Mouse (Mus musculus) heart, embryonic 10.5 days (tissue): Measurements from ENCODE around the gene Coil. TPM values are rescaled to one million over a fixed set of nuclear protein-coding genes. Genes with fewer than 3 reads are reported as not detected.
A peak's percentile ranks its signal among the peaks of the same experiment; 100 is the strongest.

Source experiments
- DNase-seq: peaks from one replicate; pipeline ENCODE4 v3.0.0-alpha.2; 2017; ENCODE audit warnings: low spot score
- H3K27ac ChIP-seq: fragments of 300-500 bp; sonication (generic); 2 replicates; pipeline ENCODE4 v1.5.1; 2016; ENCODE audit warnings: mild to moderate bottlenecking
- H3K27me3 ChIP-seq: fragments of 300-500 bp; sonication (generic); 2 replicates; pipeline ENCODE4 v1.6.1; 2016; ENCODE audit warnings: mild to moderate bottlenecking; ENCODE audit not compliant: poor library complexity, insufficient read depth, severe bottlenecking
- H3K36me3 ChIP-seq: fragments of 300-500 bp; sonication (generic); 2 replicates; pipeline ENCODE4 v1.6.1; 2016; ENCODE audit warnings: mild to moderate bottlenecking, moderate library complexity
- H3K4me1 ChIP-seq: fragments of 300-500 bp; sonication (generic); 2 replicates; pipeline ENCODE4 v1.6.1; 2016; ENCODE audit warnings: mild to moderate bottlenecking
- H3K4me3 ChIP-seq: fragments of 300-500 bp; sonication (generic); 2 replicates; pipeline ENCODE4 v1.5.1; 2016; ENCODE audit warnings: mild to moderate bottlenecking, moderate library complexity
- H3K9me3 ChIP-seq: fragments of 300-500 bp; sonication (generic); 2 replicates; pipeline ENCODE4 v1.6.1; 2016; ENCODE audit warnings: mild to moderate bottlenecking, moderate library complexity
- WGBS: fragments of 180-500 bp; shearing (Covaris S2); methylation state at CpG from one replicate; pipeline ENCODE4 v1.1.7; 2016; 5-methylcytosine and 5-hydroxymethylcytosine counted together
- polyA plus RNA-seq: library from polyadenylated mRNA; unstranded; fragments of >200 nt; fragmentation: Nextera tagmentation; extraction: Ambion mirVana; gene quantifications from 2 replicates; pipeline ENCODE4 v1.2.1, GENCODE M21; 2016

The Coil gene
- polyA plus RNA-seq, 1 experiment from 2014 or later, result 19.2 TPM

DNA sequence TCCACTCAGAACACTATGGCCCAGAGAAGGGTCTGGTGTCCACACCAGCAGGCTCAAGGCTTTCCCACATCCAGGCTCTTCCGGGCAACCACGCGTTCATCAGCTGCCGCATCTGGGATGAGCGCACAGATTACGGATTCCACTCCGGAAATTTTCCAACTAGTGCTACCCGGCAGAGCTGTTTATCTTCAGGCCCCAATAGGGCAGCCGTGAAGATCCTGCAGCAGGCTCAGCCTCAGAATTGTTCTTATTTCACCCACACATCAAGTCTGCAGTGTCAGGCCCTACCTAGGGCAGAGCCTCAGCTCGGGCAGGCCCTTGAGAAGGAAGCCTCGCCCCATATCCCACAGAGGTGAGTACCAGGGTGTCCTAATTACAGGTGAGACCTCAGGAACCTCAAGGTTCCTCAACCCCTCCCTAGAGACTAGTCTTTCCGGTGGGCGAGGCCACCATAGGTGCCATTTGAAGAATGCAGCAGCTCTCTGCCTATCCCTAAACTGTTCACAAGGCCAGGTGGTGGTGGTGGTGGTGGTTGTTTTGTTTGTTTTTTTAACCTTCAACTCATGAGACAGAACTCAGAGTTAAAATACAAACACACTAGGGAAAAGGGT lies 19.3 kb upstream of the Coil start:
- Histone ChIP-seq H3K27ac (no peak overlapping the region), H3K4me3 (no peak overlapping the region), H3K9me3 (no peaks in the 10 kb centered on the region), H3K27me3 (no peaks in the 10 kb centered on the region), H3K4me1 (peaks cover 25% of the 10 kb centered on the region), H3K36me3 (peaks cover 17% of the 10 kb centered on the region)
- DNase-seq, result no peak
- WGBS, result 78% methylated on average over 13 of the region's 13 CpGs

- DNase-seq, result no peak
- H3K4me3 ChIP-seq, result no peak overlapping the region
- no peak overlapping the region for H3K27ac ChIP-seq
- H3K4me1 ChIP-seq, result peaks cover 25% of the 10 kb centered on the region
- H3K9me3 ChIP-seq, result no peaks in the 10 kb centered on the region
- H3K36me3 ChIP-seq, result peaks cover 11% of the 10 kb centered on the region
- no peaks in the 10 kb centered on the region for H3K27me3 ChIP-seq
- WGBS, result 87% methylated on average over 2 of the region's 2 CpGs
These were observed 18.5 kb upstream of the Coil start for GRCm38 (mm10) chr11:88951576-88951975.

DNA sequence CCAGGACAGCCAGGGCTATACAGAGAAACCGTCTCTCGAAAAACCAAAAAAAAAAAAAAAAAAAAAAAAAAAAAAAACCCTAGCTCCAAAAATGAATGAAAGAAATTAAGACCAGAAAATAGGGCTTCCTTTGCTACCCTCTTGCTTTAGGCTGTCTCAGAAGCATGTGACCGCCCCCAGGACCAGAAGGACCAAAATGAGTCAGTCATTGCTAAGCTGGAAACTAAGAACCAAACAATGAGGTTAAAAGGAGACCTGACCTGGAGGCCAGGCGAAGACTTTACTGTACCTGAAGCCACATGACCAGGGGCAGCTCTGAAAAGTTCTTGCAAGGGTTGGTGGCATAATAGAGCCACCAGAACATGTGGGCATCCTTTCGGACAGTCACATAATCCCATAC lies 17.9 kb upstream of the Coil start:
- WGBS, result 90% methylated on average over 5 of the region's 5 CpGs
- Histone ChIP-seq H3K9me3 (no peaks in the 10 kb centered on the region), H3K36me3 (peaks cover 5% of the 10 kb centered on the region; the same call in 1 of the 2 replicates), H3K27me3 (no peaks in the 10 kb centered on the region), H3K4me1 (peaks cover 25% of the 10 kb centered on the region), H3K4me3 (no peak overlapping the region), H3K27ac (no peak overlapping the region)
- DNase-seq, result no peak

GRCm38 (mm10) chr11:88953582-88953981 lies 16.5 kb upstream of the Coil start:
- Histone ChIP-seq H3K36me3 (peaks cover 5% of the 10 kb centered on the region; the same call in 1 of the 2 replicates), H3K27me3 (no peaks in the 10 kb centered on the region), H3K27ac (no peak overlapping the region), H3K9me3 (no peaks in the 10 kb centered on the region), H3K4me1 (peaks cover 25% of the 10 kb centered on the region), H3K4me3 (no peak overlapping the region)
- no peak for DNase-seq
- WGBS, result 87% methylated on average over 3 of the region's 3 CpGs

GRCm38 (mm10) chr11:88954803-88955202 lies 15.2 kb upstream of the Coil start:
- no peaks in the 10 kb centered on the region for H3K27me3 ChIP-seq
- DNase-seq, result no peak
- peaks cover 25% of the 10 kb centered on the region for H3K4me1 ChIP-seq
- peak overlapping the region; percentile 88 for H3K27ac ChIP-seq
- peak overlapping the region; percentile 65 for H3K4me3 ChIP-seq
- no peaks in the 10 kb centered on the region for H3K9me3 ChIP-seq
- WGBS, result under 1% methylated on average over 4 of the region's 4 CpGs
- peaks cover 5% of the 10 kb centered on the region; the same call in 1 of the 2 replicates for H3K36me3 ChIP-seq

DNA sequence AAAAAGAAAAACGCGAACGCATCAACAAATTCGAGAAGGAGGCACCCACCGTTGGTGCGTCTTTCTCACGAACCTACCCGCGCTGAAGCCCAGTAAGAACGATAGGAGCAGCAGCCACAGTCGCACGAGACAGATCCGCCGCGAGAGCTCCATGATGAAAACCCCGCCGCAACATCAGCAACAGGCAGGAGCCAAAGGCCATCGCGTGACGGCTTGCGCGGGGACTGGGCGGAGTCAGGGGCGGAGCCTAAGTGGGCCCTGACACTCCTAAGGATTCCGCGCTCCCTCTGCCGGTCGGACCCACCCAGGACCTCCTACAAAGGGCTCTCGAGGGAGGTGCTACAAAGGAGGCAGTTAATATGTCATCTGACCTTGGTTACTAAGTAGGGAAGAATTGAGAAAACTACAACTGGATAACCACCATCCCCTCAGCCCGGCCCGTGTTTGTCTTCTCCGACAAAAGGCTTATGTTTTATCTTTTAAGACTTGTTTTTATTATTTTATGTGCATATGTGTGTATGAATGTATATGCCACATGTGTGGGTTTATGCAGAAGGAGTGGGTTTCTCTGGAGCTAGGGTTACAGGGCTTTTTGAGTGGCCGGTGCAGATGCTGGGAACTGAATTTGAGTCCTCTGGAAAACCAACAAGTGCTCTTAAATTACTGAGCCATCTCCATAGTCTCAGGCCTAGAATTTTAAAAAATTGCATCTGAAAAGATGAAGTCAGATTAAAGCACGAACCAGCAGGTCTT lies 14.7 kb upstream of the Coil start, which contains the start of gene Scpep1:
TSS of gene Scpep1 (minus strand) at position 249 of the 753 bp plus-strand sequence.
- peak; percentile 97 for DNase-seq
- Histone ChIP-seq H3K27me3 (no peaks in the 10 kb centered on the region), H3K9me3 (no peaks in the 10 kb centered on the region), H3K4me3 (peak within 1 kb of the TSS; percentile 65), H3K36me3 (peaks cover 5% of the 10 kb centered on the region; the same call in 1 of the 2 replicates), H3K27ac (peak within 1 kb of the TSS; percentile 88), H3K4me1 (peaks cover 19% of the 10 kb centered on the region; the same call in 1 of the 2 replicates)
- 5% methylated on average over 34 of the region's 34 CpGs for WGBS

- no peaks in the 10 kb centered on the region for H3K36me3 ChIP-seq
- H3K4me3 ChIP-seq, result no peak overlapping the region
- H3K9me3 ChIP-seq, result no peaks in the 10 kb centered on the region
- no peak for DNase-seq
- 0 out of 2 replicates have a peak, but pooled peaks cover 14% of the 10 kb centered on the region for H3K4me1 ChIP-seq
- H3K27ac ChIP-seq, result no peak overlapping the region
- H3K27me3 ChIP-seq, result no peaks in the 10 kb centered on the region
- 81% methylated on average over 3 of the region's 3 CpGs for WGBS
These were observed 11.2 kb upstream of the Coil start for GRCm38 (mm10) chr11:88958851-88959250.

GRCm38 (mm10) chr11:88966881-88967361 lies 3.1 kb upstream of the Coil start, which contains the start of gene Elobl:
Gene Elobl, minus strand, starts transcription at chr11:88966931.
- DNase-seq, result no peak
- no peak within 1 kb of the TSS for H3K27ac ChIP-seq
- no peaks in the 10 kb centered on the region for H3K27me3 ChIP-seq
- H3K36me3 ChIP-seq, result no peaks in the 10 kb centered on the region
- no peak within 1 kb of the TSS for H3K4me3 ChIP-seq
- no peaks in the 10 kb centered on the region for H3K9me3 ChIP-seq
- 80% methylated on average over 2 of the region's 3 CpGs for WGBS
- no peaks in the 10 kb centered on the region for H3K4me1 ChIP-seq

- 1% methylated on average over 62 of the region's 62 CpGs for WGBS
- no peaks in the 10 kb centered on the region for H3K27me3 ChIP-seq
- H3K27ac ChIP-seq, result peak overlapping the region; percentile 92
- H3K4me3 ChIP-seq, result peak overlapping the region; percentile 83
- H3K4me1 ChIP-seq, result peaks cover 11% of the 10 kb centered on the region; the same call in 1 of the 2 replicates
- H3K9me3 ChIP-seq, result no peaks in the 10 kb centered on the region
- peaks cover 4% of the 10 kb centered on the region; the same call in 1 of the 2 replicates for H3K36me3 ChIP-seq
- peak; percentile 96 for DNase-seq
These were observed 4.0 kb downstream of the Coil start for GRCm38 (mm10) chr11:88973776-88974701.

GRCm38 (mm10) chr11:88976320-88976719 lies 6.3 kb downstream of the Coil start:
- H3K27ac ChIP-seq, result no peak overlapping the region
- peaks cover 9% of the 10 kb centered on the region for H3K36me3 ChIP-seq
- H3K9me3 ChIP-seq, result no peaks in the 10 kb centered on the region
- no peak for DNase-seq
- H3K4me3 ChIP-seq, result no peak overlapping the region
- WGBS, result 96% methylated on average over 2 of the region's 2 CpGs
- H3K4me1 ChIP-seq, result peaks cover 11% of the 10 kb centered on the region; the same call in 1 of the 2 replicates
- H3K27me3 ChIP-seq, result no peaks in the 10 kb centered on the region

DNA sequence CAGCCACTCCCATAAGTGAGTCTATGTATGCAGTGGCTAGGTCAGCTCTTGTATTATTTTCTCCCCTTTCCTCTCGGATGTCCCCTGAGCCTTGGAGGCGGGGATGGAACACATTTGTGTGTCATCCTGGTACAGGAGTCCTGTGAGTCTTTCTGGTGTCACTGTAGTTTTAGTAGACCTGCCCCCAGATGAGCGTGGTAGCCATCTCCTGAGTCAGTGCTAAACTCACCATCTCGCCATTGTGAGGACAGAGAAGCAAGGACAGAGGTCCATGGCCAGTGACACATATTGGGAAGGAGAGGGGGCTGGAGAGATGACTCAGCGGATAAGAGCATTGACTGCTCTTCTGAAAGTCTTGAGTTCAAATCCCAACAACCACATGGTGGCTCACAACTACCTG lies 7.1 kb downstream of the Coil start:
- peaks cover 18% of the 10 kb centered on the region for H3K36me3 ChIP-seq
- no peaks in the 10 kb centered on the region for H3K27me3 ChIP-seq
- WGBS, result 90% methylated on average over 5 of the region's 5 CpGs
- no peak overlapping the region for H3K27ac ChIP-seq
- DNase-seq, result no peak
- no peak overlapping the region for H3K4me3 ChIP-seq
- H3K9me3 ChIP-seq, result no peaks in the 10 kb centered on the region
- H3K4me1 ChIP-seq, result peaks cover 11% of the 10 kb centered on the region; the same call in 1 of the 2 replicates

DNA sequence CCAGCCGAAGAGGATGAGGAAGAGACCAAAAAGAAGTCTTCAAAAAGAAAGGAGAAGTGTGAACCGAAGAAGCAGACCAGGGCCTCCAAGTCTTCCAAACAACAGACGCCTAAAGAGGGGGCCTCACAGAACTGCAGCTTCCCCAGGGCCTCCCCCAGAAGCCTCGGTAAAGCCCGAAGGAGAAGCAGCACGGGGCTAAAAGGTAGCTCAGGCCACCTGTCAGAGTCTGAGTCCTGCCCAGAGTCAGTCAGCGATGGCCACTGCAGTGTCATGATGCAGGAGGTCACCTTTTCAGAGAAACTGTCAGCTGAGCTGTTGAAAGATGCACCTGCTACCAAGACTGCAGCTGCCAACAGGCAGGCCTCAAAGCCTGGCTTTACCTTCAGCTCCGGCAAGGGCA lies 11.3 kb downstream of the Coil start:
- no peaks in the 10 kb centered on the region for H3K4me1 ChIP-seq
- no peak overlapping the region for H3K4me3 ChIP-seq
- peaks cover 55% of the 10 kb centered on the region for H3K36me3 ChIP-seq
- H3K9me3 ChIP-seq, result no peaks in the 10 kb centered on the region
- no peak overlapping the region for H3K27ac ChIP-seq
- DNase-seq, result no peak
- 84% methylated on average over 8 of the region's 8 CpGs for WGBS
- H3K27me3 ChIP-seq, result no peaks in the 10 kb centered on the region
